Mouse (Mus musculus) frontal cortex, postnatal 25 days (tissue): Measurements from ENCODE around the gene Me3.
A peak's percentile ranks its signal among the peaks of the same experiment; 100 is the strongest.

Experiments used
- DNase-seq, 2 experiments: peaks; one replicate each; pipeline ENCODE4 v3.0.0; 2022; ENCODE audit warnings: low spot score in 2 of 2

Me3 gene

DNA sequence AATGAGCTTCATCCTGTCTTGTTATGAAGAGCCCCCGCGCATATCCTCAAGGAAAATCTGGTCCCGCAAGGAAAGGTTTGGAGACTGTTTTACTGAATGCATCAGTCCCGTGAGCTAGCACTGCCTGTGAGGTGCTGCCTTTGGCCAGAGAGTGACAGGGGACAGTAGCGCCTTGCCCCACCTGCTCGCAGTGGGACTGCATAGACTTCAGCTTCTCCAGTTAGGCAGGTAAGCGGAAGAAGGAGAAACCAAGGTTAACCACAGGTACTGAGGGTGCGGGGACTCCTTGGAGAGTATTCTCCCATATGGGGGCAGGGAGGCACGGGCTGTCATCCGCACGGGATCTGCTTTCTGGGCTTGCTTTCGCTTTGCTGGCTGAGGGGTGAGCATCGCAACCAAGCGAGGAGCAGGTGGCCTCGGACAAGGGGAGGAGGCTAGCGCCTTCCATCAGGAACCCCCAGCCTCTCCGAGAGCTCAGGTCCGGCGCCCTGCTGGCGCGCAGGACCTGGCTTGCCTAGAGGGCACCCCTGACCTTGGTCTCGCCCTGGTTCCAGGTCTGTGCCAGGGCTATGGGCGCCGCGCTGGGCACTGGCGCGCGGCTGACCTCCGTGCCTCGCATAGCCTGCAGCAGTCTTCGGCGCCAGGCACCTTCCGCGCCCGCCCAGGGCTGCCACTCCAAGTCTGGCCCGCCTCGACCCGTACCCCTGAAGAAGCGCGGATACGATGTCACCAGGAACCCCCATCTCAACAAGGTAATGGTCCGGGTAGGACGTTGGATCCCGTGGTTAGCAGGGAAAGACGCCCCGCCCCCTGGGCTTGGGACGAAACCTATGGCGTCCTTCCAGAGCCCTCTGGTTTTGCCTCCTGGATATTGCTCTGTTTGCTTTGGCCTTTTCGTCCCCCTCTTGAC, at the start of gene Me3:
Gene Me3, plus strand, starts transcription at position 51 of the 910 bp plus-strand sequence.
- peak; percentile 55 for DNase-seq

DNA sequence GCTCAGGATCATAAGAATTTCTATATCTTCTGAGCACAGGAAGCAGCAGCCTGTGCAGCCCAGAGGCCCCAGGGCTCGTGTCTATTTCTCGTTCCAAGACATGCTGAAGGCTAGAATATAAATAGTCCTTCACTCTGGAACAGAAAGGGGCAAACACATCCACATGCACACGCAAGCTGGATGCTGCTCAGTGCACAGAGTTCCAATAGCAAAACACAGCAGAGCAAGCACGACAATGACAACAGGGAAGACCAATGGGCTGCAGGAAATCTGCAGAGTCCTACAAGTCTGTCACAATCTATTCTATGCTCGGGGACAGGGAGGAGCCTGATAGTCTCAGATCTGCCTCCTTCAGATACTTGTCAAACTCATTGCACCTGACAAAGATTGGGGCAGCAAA, 42.2 kb upstream of the Me3 start:
- no peak for DNase-seq

DNA sequence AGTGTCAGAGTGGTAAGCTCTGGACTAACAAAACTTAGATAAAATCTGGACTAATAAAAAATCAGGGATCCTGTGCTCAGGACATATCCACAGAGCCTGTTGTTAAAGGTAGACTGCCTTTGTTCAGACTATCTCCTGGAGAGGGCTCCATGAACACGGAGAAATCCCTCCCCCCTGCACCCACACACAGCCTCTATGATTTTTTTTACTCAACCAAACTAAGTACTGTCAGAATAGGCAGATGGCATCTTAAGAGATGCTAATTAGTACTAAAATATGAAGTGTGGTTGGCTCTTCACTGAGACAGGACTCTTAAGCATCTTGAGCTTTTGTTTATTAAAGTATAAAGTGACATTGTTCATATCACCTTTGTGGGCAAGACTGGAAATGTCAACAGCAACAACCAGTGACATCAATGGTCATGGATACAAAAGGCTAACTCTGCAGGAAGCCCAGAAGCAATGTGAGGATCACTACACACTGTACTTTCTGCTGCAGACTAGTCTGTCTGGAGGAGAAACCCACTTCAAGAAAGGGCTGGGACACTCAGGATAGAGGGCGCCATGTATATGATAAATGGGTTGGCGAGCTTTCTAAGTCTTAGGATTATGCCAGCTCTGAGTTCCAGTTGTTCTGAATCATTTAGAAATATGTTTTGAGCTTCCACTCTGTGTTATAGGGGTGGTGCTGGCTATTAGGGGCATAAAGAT, 41.5 kb upstream of the Me3 start:
- no peak for DNase-seq

DNA sequence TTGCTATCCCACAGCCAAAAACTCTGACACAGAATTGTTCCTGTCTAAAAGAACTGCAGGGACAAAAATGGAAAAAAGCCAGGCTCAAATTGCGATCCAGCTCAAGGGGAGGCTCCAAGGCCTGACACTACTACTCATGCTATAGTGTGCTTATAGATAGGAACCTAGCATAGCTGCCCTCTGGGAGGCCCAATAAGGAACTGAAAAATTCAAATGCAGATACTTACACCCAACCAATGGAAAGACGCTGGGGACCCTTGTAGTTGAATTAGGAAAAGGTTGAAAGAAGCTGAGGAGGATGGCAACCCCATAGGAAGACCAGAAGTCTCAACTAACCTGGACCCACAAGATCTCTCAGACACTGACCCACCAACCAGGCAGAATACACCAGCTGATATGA, 36.4 kb upstream of the Me3 start:
- DNase-seq, result no peak

DNA sequence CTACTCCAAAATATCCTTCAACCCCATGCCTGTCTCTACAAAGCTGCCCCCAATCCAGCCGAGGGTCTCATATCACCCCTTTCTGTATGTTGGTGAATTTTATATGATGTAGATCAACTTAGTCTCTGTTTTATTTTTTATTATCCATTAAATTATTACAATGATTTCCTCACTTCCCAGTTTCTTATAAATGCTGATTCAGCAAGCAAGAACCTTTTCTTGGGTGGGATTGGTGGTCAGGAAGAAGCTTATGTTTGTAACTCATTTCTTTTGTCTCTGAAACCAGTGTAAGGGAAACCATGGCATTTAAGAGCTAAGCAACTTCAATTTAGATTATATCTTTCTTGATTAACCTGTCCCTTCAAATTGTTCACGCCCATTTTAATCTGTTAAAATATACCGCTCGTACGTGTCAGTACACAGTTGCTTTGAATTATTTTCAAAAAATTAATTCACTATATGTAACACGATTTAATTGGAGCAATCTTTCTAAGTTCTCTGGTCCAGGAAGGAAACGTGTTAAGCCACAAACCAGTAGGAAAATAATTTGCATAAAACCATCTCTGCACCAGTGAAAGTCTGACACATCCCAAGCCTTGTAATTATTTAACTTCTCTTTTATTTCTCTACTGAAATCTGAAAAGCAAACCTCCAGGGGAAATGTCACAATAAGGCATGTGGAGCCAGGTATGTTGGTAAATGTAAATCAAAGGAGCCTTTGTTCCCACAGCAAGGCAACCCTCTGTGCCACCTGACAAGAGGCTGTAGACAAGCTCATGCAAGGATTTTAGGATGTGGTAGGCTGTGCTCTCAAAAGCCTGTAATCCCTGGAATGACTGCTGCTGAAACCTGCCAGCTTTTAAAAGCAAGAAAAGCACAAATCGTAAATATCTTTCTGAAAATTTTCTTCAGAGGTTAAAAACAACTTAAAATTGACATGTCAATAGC, 26.3 kb upstream of the Me3 start:
- no peak for DNase-seq

DNA sequence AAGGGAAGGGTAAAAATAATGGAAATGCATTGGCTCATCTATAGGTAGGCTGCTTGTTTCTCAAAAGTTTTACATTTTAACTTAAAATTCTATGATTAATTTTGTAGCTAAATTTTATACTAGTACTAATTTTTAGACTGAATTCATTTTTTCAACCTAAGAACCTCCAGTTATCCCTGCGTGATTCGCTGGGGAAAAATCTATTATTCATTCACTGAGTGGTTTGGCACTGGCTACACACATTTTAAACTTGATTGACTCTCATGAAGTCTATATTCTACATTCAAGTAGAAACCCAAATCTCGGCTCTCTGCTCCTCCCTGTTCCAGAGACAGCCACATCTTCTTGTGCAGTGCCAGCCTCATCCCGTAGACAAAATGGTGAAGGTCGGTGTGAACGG, 24.9 kb upstream of the Me3 start:
- no peak for DNase-seq

DNA sequence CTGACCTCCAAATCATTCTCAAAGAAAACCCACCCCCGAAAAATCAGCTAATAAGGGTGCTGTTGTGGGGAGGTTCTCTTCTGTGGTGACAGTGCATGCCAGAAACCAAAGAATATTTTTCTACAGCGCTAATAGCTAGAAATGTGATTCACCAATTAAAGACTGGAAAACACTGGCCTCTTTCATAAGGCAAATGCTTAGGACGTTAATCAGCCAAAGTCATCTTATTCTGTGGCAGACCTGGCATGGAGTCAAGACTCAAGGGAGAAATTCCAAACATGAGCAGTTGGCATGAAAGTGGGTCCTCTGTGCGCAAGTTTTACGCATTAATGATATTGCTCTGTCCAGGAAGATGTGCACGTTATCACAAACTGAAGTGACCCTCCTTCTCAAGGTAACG, 21.0 kb upstream of the Me3 start:
- no peak for DNase-seq

DNA sequence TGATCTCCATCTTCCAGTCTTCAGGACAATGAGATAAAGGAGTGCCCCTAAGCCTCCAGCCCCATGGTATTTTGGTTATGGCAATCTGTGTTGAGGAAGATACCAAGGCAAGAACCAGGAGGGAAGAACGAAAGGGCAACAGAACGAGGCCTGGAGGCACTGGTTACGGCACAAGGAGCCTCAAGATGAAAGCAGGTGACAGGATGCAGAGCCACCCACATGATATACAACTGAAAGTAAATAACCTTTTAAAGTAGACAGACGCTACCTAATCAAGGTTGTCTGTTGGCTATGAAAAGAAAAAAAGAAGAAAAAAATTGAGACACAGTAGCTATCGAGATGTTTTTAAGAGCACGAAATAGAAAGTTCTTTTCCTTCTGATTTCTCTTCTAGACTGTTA, 16.0 kb upstream of the Me3 start:
- DNase-seq, result no peak

DNA sequence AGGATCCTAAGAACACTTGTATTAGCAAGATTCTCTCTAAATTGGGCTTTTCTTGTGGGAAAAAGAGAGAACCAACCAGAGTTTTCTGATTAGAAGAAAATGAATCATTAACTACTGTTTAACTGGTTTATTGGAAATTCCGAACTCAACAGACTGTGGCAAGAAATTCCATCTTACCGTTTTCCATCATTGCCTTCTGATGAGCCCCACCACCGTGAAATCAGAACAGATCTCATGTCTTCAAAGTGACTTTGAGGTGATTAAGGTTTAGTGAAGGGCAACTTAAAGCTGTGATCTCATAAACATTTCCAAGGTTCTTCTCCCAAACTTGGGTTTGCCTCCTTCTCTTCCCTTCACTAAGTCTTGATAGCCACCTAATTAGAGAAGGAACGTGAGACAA, 8.9 kb upstream of the Me3 start:
- no peak for DNase-seq

DNA sequence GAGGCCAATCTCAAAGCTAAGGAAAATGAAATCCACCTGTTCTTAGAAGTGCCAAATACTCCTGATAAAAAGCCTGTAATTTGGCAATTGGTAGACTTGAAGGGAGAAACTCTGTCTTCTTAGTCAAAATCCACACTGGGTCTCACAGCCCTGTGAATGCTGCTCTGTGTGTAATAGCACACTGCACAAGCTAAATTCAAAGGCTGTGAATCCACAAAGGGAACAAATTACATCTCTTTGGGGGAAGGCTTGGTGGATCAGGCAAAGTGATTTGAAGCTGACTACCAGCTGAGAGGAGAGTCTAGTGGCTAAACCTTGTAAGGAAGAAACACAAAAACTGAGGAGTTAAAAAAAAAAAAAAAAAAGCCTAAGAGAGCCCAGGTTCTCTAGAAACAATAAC, 4.8 kb upstream of the Me3 start:
- DNase-seq, result no peak

DNA sequence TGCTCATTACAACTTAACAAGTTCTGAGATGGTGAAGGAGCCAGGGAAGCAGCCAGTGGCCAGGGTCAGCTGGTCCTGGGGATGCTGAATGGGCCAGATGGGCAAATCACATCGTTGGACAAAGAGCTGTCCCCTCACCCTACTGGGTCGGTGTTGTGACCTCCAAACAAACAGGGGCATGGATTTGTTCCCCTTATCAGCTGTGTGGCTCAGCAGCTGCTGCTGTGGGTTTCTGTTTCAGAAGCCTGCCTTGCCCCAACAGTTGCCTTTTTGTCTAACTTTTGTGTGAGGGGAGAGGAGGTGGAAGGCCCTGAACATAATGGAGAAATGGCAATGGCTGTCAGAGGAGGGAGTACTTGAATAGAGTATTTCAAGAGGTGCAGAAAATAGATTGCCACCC, 4.2 kb upstream of the Me3 start:
- no peak for DNase-seq

DNA sequence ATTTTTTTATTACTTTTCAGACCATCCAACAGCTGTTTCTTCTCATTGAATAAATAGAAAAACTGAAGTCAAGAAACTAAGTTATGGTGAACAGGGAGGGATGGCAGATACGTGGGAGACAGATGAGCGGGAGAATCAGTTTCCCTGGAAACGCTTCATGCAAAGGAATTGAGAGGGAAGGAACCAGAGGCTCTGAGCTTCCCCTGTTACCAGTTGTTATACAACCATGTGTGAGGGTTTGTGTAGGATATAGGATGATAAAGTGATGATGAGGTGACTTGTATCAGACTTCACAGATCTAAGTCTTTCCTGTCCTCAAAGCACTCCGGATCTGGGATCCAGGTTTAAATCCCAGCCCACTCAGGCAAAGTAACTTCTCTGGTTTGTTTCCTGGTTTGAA, 3.2 kb upstream of the Me3 start:
- DNase-seq, result no peak

DNA sequence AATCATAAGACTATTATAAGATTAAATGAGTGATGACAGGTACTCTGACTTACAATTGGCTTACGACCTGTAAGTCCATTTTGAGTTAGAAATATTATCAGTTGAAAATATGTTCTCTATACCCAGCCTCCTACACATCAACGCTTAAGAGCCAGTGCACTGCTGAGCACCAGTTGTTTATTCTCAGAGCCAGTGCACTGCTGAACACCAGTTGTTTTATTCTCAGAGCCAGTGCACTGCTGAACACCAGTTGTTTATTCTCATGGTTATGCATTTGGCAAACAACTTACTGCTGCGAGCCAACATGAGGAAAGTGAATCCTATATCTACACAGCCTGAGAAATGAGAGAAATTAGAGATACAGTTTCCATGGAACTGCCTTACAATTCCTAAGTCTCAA, 2.3 kb upstream of the Me3 start:
- DNase-seq, result no peak

DNA sequence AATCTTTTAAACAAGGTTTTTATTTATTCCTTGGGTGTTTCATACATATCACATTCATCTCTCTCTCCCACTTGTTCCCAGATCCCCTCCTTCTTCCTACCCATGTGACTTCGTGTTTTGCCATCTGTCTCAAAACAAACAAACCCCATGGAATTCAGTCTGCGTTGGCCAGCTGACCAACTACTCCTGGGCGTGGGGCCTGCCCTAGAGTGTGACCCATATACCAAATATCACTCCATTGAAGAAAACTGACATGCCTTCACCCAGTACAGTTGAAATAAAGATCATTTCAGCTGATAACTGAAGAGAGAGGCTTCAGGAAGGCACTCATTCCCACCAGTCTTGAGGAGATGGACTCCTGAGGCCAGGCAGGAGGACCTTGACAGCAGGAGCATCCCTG, 1.4 kb upstream of the Me3 start:
- DNase-seq, result no peak

DNA sequence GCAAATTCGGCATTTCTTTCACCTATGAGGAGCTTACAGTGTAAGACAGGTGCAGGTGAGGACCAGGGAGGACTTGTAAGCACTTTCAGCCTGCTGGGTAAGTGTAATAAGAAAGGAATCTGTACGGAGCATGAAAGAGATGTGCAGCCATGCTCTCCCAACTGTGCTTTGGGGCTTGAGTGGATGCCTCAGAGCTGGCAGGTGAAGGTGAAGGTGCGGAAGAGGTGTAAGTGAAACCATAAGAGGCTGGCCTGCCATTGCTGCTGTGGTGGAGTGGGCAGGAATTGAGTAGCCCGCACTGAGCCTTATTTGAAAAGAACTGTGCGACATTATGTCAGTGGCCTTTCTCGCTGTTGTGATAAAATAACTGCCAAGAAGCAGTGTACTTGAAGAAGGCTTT, 8.3 kb downstream of the Me3 start:
- no peak for DNase-seq

DNA sequence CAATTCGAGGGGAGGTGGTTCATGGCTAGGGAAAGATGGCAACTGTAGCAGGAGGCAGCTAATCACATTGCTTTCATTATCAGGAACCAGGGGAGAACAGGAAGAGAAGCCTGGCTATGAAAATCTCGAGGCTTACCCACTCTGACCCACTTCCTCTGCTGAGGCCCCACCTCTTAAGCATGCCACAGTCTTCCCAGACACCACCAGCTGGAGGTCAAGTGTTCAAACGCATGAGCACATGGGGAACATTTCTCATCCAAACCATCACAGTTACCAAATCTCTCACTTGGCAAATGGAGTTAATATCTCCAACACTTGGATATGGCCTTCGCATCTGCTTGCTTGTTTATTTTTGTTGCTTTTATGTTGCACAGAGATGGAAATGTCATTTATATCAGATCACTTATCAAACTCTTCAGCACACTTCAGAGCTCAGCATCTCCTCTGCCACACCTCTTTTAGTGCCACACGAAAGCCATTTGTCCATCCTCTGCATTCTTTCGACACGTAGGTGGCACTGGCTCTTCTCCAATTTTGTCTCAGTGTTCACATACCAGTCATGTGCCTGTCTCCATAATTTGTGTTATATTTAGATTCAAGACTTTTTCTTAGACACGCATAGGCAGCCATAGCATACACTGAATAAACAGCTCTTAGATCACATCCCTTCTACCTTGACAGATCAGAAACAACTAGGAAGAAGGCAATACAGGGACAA, 8.9 kb downstream of the Me3 start:
- no peak for DNase-seq

DNA sequence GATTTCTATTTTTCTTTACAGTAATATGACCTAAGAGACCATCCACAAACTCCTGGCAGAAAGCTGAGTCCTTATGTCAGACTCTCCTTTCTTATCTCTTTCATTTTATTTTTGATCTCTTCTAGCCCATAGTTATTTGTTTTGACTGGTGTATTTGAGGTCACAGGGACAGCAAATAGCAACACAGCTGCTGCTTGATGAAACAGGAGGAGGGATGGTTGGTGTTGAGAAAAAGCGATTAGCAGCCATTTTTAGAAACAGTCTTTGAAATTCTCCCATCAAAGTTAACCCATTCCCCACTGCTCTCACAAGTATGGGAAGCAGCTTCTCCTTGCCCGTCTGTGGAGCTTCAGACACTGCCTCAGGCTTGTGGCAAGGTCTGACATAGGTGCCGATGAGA, 12.8 kb downstream of the Me3 start:
- DNase-seq, result no peak

DNA sequence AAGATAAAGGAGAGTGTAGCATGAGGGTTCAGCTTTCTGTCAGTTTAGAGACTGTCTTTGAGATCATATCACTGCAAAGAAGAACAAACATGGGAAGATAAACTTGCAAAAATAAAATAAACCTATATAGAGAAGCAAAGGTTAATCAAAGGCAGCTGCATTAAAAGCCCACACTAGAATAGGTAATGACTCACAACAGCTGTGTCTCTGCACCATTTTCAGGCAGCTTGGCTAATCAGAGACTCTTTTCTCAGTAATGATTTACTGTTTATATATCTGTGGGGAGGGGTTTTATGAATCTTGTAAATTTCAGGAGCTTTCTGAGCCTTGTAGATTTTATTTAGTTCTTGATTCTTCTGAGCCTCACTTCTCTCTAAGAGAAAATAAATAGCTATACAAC, 15.7 kb downstream of the Me3 start:
- DNase-seq, result no peak

DNA sequence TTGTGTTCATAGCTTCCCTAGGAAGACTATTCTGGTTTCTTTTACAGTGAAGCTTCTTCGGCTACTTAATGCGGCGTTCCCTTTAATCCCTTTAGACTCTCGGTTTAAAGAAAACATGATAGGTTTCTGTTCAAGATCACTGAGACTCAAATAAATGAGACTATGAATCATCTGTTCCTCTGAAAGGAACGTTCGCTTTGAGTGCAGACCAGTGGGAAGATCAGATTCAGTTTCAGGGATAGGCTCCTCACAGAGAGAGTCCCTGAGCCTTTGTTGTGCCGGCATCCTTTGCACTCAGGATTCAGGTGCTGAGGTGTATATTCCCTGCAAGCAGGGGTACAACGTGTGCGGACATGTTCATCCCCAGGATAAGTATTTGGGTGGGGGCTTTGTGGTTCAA, 25.0 kb downstream of the Me3 start:
- no peak for DNase-seq

DNA sequence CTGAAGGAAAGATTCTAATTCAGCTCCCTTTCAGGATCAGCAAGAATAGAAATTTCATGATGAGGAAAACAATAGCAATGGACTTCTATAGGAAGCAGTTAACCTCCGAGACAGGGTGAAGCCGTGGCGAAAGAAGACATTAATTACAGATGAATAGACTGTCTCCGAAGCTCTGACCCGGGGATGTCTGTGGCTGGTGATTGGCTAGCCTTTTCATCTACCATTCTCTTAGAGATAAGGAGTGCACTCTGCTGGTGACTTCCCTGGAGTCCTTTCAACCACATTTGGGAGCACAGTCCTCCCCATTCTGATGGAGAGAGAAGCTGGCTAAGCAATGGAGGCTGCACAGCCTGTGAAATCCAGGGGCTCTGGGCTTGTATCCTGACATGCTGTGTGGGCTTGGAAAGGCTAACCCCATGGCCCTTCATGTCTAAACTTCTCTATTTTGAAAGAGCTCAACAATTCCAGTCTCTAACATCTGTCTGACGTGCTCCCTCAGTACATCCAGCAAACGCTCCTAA, 25.6 kb downstream of the Me3 start:
- no peak for DNase-seq

DNA sequence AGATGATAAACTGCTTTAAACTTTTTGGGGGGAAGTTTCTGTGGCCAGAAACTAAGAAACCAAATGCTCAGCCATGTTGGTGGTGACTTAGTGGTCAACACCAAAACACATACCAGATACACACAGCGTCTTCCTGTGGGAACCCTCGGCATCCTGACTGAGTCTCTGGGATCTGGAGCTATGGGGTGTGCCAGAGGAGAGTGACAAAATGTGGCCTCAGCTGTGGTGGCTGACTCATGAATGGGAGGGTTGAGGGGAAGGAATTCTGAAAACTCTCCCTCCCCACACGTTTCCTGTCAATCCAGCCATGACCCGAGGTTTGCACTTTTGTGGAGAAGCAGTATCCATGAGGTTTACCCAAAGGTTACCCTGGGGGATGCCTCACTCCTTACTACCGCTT, 32.0 kb downstream of the Me3 start:
- DNase-seq, result no peak
